Mouse (Mus musculus) monocyte, adult 2 months (primary cell): ENCODE results near the gene Tgfb1i1.
A peak's percentile ranks its signal among the peaks of the same experiment; 100 is the strongest.

ENCODE experiments used
- DNase-seq, 2 experiments: peaks; one replicate each; pipeline ENCODE4 v3.0.0; 2022; ENCODE audit warnings: low spot score in 2 of 2, low read depth in 1 of 2

Gene Tgfb1i1

DNA sequence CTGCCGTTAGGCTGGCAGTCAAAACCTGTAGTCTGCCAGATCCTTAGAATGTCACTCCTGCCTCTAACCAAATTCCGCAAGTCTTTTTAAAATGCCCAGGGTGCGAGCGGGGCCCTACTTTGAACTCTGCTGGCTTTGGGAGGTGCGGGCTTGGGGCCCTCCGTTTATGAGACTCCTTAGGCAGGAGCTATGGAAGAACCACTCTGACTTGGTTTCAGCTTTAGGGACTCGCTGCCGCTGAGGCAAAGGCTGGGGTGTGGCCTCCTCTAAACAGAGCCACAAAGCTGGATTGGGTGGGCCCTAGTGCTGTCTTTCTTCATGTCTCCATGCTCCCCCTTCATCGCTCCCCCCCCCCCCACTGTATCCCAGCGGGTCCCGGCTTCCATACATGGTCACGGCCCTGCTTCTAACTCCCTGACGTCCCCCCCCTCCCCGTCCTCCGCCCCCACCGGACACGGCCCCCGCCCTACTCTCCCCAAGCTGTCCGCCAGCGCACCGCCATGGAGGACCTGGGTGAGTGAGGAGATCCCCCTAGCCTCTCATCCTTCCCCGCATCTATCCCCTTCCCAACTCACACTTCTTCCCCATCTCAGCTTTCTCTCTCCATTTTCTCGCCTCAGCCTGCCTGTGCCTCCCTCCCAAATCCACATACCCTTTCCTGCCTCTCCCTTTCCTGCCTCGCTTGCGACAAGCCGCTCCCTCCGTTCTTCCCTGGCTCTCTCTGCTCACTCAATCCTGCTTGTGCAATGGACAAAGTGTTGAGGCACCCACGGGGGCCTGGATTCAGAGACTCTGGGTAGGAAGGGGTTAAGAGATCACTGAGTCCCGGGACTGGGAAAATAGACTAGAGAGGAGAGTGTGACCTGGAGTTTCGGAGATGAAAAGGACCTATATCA is at the start of gene Tgfb1i1:
Gene Tgfb1i1, plus strand, starts transcription at position 317 of the 896 bp plus-strand sequence.
- no peak for DNase-seq

DNA sequence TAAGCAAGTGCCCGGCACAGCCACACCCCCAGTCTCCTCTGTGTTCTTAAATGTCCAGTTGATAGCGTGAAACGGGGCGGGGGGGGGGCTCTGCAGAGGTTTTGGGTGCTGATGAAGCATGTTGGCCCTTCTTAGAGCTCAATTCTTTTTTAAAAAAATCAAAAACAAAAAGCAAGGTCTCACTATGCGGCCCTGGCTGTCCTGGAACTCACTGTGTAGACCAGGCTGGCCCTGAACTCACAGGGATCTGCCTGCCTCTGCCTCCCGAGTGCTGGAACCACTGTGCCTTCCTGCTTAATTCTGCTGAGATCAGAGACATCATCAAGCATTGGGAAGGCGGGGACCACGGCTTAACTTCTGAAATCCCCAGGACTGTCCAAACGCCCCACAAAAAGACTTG is 45.0 kb upstream of the Tgfb1i1 start:
- DNase-seq = no peak

DNA sequence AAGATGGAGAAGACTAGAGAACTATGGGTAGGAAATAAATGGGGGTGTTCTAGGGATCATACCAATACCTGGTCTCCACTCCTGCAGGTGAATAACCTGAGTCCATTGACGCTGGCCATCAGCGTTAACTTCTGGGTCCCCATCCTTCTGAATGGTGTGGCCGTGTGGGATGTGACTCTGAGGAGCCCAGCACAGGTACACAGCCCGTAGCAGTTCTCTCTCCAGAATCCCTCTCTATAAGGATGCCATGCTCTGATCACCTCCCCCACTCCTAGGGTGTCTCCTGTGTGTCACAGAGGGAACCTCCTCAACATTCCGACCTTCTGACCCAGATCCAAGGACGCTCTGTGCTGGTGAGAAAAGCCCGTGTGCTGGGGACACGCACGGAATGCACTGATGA is 43.5 kb upstream of the Tgfb1i1 start:
- no peak for DNase-seq

DNA sequence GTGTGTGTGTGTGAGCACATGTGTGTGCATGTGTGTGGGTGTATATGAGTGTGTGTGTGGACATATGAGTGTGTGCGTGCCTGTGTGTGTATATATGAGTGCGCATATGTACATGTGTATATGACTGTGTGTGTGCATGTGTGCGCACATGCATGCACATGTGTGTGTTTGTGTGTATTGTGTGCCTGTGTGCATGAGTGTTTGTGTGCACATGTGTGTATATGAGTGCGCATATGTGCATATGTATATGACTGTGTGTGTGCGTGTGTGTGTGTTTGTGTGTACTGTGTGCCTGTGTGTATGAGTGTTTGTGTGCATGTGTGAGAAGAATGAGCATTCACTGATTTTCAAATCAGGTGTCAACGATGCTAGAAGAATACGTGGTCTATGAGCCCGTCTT is 42.4 kb upstream of the Tgfb1i1 start:
- DNase-seq = no peak

DNA sequence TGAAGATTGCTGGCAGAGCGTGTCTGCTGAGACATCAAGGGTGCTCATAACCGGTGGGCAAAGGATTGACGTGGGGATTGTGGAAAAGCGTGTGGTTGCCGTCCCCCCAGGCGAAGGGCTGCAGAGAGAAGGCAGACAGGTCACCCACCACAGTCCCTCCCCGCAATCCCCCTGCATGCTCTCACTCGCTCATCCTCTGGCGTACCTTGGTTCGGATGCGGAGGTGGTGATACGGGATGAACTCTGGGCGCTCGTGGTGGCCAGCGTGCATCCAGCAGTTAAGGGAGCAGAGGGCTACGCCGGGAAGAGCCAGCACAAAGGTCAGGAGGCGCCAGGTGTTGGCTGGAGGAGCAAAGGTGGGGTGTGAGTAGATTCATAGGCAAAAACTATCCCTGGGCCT is 40.9 kb upstream of the Tgfb1i1 start:
- DNase-seq = no peak

DNA sequence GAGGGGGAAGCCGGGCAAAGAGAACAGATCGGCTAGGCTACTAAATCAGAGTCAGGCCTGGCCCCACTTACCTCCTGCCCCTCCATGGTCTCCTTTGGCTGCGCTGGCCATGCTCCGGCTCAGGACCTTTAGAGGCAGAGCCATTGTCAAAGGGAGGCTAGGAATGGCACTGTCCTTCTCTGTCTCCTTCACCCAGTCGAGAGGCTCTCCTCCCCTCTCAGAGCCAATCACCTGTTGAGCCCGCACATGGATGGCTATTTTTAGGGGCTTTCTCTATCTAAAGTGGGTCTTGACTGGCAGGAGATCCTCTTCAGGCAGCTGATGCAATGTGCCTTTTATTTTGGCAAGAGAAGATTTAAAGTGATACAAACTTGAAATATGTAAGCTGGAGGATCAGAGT is 40.5 kb upstream of the Tgfb1i1 start, which contains the start of gene Cox6a2:
Gene Cox6a2, minus strand, starts transcription at position 236 of the 400 bp plus-strand sequence.
- no peak for DNase-seq

DNA sequence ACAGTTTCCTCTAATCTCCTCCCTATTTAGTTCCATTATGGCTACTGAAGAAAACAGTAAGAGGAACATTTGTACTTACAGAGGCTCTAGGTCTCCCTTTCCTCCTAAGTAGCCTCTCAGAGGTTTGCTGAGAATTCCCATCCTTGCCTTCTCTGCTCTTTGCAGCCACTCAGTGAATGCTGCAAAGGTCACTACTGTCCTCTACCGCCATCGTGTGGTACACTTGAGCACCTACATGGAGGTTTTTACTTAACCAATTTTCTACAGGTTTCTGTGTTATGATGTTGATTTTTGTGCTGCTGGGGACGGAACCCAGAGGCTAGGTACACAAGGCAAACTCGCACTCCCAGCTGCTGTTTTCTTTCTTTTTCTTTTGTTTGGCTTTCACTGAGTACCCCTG is 38.4 kb upstream of the Tgfb1i1 start:
- DNase-seq = peak in 1 of 2 experiments; percentile 18

DNA sequence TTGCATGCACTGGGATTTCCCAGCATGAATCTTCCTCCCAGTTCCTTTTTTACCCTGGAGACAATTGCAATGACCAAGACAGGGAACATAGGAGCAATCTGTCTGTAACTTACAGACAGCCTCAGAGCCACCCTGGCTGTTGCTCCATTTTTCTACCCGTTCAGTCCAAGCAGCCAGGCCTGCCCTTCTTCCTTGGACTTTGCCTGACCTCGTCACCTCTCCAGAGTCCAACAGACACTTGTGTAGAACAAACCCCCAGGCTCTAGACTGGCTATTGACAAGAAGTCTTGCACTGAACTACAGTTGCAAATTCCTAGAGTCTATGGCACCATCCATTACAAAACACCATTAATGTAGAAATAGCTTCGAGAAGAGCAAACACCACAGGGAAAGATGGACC is 36.8 kb upstream of the Tgfb1i1 start:
- DNase-seq = no peak

DNA sequence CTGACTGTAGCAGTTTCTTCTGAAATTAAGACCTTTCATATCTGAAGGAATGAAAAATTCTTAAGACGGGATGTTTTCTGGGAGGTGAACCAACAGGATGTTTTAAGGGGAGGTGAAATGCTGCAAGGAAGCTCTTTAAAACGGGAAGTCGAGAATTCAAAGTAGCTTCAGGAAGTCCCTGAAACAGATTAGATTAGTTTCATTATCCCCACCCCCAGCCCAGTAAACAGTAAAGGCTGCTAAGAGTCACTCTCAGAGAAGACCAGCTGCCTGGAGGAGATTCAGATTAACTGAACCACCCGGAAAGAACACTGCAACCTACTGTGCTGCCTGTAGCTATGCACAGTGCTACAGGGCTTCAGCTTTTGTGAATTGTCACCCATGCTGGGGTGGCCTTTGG is 26.7 kb upstream of the Tgfb1i1 start:
- DNase-seq = no peak

DNA sequence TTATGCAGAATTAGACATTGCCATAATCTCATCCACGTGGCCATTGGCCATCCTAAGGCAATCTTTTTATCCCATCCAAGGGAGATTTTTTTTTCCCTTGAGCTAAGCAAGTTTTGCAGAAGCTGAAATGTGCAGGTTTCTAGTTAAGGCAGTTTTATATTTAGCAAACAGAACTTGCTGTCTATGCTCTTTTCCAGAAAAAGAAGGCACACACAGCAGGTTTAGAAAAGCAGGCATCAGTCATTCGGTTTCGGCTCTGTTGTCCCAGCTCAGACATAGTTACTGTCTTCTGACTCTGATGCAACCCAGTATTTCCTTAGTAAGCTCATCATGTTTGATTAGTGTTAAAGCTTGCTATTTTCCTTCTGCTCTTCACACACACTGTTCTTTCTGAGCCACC is 25.7 kb upstream of the Tgfb1i1 start:
- no peak for DNase-seq

DNA sequence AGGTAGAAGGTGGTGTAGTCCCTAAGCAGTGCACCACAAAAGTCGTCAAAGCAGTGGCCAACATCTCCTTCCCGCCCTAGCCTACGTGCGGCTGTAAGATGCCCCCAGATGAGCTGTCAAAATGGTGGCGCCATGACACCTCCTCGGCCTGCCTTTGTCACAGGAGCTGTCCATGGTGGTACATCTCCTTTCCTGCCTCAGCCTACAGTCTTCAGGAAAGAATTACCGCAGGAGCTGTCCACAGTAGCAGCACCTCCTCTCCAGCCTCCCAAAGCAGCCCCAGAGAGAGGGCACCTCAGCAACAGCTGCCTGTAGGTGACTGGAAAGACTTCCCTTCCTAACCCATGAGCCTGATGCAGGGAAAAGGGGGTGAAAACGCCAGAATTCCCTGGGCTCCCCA is 14.9 kb upstream of the Tgfb1i1 start:
- DNase-seq = no peak

DNA sequence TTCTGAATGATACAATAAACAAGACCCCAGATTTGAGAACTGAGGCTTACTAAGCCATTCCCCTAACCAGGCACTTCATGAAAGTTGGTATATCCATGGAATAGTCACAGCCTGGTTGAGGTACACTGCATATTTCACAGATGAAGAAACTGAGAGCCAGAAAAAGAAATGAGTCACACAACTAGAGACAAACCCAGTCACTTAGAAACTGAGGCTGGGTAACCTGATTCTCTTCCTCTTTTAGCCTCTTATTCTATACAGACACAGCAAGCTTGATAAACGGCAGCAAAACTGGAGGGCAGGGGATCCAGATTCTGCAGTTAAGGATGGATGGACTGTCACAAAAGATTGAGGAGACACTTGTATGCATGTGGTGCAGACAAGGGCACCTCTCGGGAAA is 11.8 kb upstream of the Tgfb1i1 start:
- DNase-seq = no peak

DNA sequence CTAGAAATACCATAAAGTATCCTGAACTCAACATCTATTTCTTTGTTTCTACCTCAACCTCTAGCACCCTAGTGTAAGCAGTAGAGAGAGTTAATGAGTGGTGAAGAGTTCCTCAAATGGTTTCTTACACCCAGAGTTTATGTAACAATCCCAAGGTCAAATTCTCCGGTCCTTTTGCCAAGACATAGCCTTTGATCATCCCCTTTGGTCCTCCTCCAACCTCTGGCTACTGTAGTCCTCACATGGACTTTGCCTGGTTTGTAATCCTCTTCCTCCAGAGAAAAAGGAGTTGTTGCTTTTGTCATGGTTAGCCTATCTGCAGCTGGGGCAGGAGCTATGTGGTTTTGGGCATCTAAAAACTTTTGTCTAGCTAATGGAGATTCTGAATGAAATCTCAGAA is 11.1 kb upstream of the Tgfb1i1 start:
- no peak for DNase-seq

DNA sequence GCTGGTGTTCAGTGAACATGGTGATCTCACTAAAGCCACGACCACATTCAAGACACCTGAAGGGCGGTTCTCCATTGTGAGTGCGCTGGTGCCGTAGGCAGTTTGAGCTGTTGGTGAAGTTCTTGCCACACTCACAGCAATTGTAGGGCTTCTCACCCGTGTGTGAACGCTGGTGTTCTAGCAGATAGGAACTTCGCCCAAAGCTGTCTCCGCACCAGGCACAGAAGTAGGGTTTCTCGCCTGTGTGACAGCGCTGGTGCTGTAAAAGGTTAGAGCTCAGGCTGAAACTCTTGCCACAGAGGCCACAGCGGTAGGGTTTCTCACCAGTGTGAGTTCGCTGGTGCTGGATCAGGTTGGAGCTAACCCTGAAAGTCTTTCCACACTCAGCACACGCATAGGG is 10.2 kb upstream of the Tgfb1i1 start:
- DNase-seq = no peak

DNA sequence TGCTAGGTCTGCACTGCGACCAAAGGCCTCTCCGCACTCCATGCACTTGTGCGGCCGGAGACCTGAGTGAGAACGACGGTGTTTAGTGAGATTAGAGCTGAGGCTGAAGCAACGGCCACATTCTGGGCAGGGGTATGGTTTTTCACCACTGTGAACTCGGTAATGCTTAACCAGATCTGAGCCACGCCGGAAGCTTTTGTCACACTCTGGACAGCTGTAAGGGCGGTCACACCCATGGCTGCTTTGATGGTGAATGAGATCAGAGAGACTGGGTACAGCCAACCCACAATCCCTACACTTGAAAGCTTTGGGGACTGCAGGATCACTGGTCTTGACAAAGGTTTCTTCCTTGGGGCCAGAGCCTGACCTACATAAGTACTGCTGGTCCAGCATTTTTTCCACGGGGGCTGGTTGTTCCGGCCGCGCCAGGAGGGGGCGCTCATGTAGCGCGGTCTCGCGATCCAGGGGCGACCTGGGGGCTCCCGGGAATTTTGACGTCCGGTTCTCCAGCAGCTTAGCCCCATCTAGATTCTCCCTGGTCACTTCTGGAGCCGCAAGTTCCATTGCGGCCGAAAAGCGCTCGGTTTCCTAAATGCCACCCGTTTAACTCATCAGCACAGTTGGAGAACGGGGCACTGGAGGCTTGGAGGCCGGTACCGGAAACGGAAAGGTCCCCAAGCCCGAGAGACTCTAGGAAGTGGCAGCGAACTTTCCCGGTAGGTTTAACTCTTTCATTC is 9.6 kb upstream of the Tgfb1i1 start, which contains the start of gene Armc5:
Gene Armc5, plus strand, starts transcription at position 487 of the 737 bp plus-strand sequence.
- DNase-seq = peak; percentile 59 to 70

DNA sequence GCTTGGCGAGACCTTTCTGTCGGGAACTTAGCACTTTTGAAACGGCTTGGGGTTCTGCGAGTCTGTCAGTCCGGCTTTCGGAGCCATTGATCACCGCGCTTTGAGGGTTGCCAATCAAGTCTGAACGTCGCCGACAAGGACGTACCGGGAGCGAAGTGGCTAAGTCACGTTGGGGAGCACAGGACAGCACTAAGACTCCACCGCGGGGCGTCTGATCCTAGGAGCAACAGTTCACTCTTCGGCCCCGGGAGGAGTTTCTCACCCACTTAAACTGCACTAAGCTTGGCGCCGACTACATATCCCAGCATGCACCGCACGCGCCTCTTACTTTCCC is 9.1 kb upstream of the Tgfb1i1 start:
- no peak for DNase-seq

DNA sequence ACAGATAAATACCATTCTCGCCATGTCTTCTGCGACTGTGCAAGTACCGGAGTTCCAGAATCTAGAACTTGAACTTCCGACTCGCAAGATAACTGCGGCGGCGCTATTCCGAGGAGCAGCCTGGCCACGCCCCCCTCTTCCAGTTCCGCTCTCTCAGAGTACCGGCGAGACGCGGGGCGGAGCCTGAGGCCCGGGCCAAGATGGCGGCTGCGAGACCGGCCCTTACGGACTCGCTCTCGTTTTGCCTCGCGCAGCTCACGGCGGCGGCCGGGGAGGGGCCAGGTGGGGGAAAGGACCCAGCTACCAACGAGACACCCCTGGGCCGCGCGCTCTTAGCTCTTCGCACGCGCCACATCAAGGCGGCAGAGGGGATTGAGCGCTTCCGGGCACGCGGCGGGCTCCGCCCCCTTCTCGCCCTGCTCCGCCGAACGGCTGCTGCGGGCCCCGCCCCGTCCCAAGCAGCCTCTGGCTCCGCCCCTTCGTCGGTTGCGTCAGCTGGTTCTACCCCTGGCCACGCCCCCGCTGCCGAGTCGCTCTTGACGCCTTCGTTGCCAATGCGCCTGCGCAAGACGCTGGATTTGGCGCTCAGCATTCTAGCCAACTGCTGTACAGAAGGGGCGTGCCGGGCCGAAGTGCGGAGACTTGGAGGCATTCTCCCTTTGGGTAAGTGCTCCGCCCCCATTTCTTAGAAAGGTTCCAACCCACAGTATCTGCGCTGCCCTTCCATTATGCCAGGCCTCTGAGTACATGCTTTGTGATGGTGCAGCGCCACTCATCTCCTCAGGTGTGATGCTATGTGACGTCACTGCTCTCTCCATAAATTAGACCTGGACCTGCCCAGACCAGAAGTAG is 8.5 kb upstream of the Tgfb1i1 start, which contains the start of gene 9130023H24Rik:
Gene 9130023H24Rik, minus strand, starts transcription at position 105 of the 852 bp plus-strand sequence.
- peak; percentile 99 to 100 for DNase-seq

DNA sequence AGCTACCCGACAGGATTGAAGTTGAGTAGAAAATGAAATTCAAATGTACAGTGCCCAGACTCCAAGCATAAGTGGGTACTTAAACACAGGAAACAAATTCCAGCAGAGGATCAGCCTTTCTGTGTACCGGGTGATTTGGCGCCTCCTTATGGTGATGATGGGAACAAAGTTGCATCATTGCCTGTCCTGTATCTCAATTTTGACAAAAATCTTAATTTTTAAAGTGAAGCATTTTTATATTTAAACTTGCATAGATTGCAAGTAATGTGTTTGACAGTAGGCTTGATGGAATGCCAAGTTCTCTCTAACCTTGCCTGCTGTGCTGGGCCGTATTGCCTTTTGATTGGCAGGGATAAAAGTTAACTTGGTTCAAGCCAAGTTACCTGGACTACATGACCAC is 7.6 kb upstream of the Tgfb1i1 start:
- no peak for DNase-seq

DNA sequence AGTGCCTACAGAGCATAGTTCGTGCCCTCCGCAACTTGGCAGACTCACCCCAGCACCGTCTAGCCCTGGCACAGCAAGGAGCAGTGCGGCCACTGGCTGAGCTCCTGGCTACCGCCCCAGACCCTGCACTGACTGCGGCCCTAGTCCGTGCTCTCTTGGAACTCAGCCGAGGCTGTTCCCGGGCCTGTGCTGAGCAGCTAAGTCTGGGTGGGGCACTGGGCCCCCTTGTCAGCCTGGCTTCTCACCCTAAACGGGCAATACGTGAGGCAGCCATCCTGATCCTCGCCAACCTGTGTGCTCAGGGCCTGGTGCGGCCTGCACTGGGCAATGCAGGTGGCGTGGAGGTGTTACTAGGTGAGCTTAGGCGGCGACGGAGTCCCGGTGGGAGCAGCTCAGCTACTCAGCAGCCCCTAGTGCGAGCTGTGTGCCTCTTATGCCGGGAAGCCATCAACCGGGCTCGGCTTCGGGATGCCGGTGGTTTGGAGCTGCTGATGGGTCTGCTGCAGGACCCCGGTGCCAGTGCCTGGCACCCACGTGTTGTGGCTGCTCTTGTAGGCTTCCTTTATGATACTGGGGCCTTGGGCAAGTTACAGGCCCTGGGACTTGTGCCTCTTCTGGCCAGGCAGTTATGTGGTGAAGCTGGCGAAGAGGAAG is 6.4 kb upstream of the Tgfb1i1 start:
- no peak for DNase-seq

DNA sequence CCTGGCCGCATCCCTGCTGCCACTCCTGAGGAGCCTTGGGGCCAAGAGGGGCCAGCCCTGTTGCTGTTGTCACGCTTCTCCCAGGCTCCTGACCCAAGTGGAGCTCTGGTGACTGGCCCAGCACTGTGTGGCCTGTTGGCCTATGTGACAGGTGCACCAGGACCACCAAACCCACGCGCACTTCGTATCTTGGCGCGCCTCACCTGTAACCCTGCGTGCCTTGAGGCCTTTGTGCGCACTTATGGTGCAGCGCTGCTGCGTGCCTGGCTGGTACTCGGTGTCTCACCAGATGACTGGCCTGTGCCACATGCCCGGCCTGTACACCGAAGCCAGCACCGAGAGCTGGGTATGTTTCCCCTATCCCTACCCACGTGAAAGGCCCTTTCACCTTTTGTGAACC is 4.3 kb upstream of the Tgfb1i1 start:
- DNase-seq = no peak

DNA sequence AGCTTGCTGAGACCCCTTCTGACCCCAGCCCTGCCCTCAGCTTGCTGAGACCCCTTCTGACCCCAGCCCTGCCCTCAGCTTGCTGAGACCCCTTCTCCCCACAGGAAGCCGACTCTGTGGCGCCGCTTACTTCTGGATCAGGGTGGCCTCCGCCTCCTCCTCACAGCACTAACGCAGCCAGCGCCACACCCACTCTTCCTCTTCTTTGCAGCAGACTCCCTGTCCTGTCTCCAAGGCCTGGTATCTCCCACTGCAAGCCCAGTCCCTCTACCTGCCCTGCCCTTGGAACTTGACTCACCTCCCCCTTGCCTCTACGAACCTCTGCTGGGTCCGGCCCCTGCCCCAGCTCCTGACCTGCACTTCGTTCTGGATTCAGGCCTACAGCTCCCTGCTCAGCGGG is 2.7 kb upstream of the Tgfb1i1 start:
- DNase-seq = no peak
